Mouse (Mus musculus): ENCODE measurements at regions not wholly inside any gene's neighbourhood (a gene's known extent, or its start where the extent isn't known, plus 50 kb on each side); places are given as distances from the start of the nearest gene placed in this dataset.

DNA sequence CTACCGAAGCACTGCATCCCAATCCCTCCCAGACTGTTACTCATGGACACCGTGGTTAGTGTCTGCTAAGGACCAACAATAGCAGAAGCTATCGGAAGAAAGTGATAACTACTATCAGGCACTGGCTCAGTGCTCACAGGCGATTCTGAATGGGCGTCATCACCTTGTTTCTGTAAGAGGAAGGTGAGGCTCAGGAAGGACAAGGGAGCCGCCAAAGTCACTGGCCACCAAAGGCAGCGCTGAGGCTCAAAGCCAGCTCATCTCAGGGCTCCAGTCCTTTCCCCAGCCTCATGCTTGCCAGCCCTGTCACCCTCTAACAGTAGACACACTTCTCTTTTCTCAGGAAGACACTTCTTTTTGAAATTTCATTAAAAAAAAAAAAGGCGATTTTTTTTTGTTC lies 270.4 kb downstream of the Rngtt start:
- Histone ChIP-seq H3K36me3 (ENCODE audit: control insufficient read depth, insufficient read depth, low read length) (no peaks in the 10 kb centered on the region), H3K9me3 (ENCODE audit: control insufficient read depth, low read length) (peaks cover 6% of the 10 kb centered on the region; the same call in 1 of the 2 replicates), H3K4me3 (ENCODE audit: low read depth, low read length) (no peak overlapping the region), H3K27me3 (replicated peaks; ENCODE audit: control insufficient read depth, insufficient read depth, low read length) (no peaks in the 10 kb centered on the region), H3K27ac (replicated peaks; ENCODE audit: low read depth, low read length) (no peak overlapping the region), H3K9ac (ENCODE audit: low read depth, low read length) (no peak overlapping the region), H3K4me1 (ENCODE audit: control insufficient read depth, insufficient read depth, low read length) (no peaks in the 10 kb centered on the region), H3K4me2 (ENCODE audit: low read depth, low read length) (no peak overlapping the region)
- ATAC-seq (ENCODE audit: low read depth) = no peak
- DNase-seq (ENCODE audit: low spot score) = no peak
- 81% methylated on average over 8 of the region's 8 CpGs for WGBS

DNA sequence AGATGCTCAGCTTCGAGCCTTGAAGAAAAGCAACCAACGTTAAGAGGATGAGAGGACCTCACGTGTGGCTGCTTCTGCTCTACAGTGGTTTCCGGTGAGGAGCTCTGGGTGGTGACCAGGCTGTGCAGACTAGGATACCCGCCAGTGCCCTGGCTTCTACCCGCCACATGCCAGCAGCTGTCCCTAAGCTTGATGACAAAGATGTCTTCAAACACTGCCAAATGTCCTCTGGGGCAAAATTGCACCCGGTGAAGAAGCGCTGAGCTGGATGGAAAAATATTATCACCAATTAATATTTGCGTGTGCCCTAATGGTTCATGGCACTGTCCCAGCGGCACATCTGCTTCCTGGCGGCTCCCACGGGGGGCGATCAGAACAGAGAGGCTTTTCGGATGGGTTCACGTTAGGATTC lies 271.1 kb downstream of the Rngtt start:
- no peaks in the 10 kb centered on the region for H3K36me3 ChIP-seq (ENCODE audit: control insufficient read depth, insufficient read depth, low read length)
- no peaks in the 10 kb centered on the region for H3K27me3 ChIP-seq (replicated peaks; ENCODE audit: control insufficient read depth, insufficient read depth, low read length)
- no peak overlapping the region for H3K9ac ChIP-seq (ENCODE audit: low read depth, low read length)
- H3K27ac ChIP-seq (replicated peaks; ENCODE audit: low read depth, low read length) = no peak overlapping the region
- peaks cover 3% of the 10 kb centered on the region for H3K4me1 ChIP-seq (ENCODE audit: control insufficient read depth, insufficient read depth, low read length)
- 85% methylated on average over 15 of the region's 15 CpGs for WGBS
- H3K4me3 ChIP-seq (ENCODE audit: low read depth, low read length) = no peak overlapping the region
- ATAC-seq (ENCODE audit: low read depth) = no peak
- H3K4me2 ChIP-seq (ENCODE audit: low read depth, low read length) = no peak overlapping the region
- no peak for DNase-seq (ENCODE audit: low spot score)
- peaks cover 6% of the 10 kb centered on the region; the same call in 1 of the 2 replicates for H3K9me3 ChIP-seq (ENCODE audit: control insufficient read depth, low read length)

DNA sequence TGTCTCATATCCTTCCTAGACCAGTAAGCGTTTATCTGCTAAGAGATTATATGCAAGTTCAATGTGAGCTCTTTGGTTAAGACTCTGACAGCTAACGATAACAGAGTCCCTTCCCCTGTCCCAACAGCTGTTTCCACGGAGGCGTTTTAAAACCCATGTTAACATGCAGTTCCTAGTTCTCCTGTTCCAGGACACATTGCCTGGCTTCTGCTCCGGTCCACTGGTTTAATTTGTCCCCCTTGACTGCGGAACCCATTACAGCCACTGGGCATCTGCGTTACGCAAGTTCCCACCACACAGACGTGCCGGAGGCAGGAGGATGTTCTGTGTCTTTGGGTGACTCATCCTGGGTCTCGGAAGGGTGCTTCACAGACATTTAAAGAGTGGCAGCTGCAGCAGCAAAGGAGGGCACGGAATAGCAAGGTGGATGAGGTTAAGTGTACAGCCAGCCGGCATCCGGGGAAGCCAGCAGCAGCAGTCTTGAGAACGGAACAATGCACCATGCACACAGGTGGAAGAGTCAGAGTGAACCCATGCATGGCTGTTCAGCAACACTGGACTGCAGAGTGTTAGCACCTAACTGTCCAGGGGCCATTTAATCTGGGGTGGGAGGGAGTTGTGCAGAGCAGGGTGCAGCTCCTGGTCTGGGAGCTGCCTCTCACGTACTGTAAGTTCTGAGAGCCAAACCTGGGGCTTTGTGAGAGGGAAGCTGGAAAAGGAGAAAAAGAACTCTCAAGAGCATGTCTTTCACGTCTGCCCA lies 271.8 kb downstream of the Rngtt start:
- Histone ChIP-seq H3K4me3 (ENCODE audit: low read depth, low read length) (no peak overlapping the region), H3K27me3 (replicated peaks; ENCODE audit: control insufficient read depth, insufficient read depth, low read length) (no peaks in the 10 kb centered on the region), H3K9ac (ENCODE audit: low read depth, low read length) (no peak overlapping the region), H3K4me2 (ENCODE audit: low read depth, low read length) (no peak overlapping the region), H3K27ac (replicated peaks; ENCODE audit: low read depth, low read length) (no peak overlapping the region), H3K4me1 (ENCODE audit: control insufficient read depth, insufficient read depth, low read length) (peaks cover 8% of the 10 kb centered on the region), H3K36me3 (ENCODE audit: control insufficient read depth, insufficient read depth, low read length) (no peaks in the 10 kb centered on the region), H3K9me3 (ENCODE audit: control insufficient read depth, low read length) (peaks cover 6% of the 10 kb centered on the region; the same call in 1 of the 2 replicates)
- 78% methylated on average over 17 of the region's 17 CpGs for WGBS
- DNase-seq (ENCODE audit: low spot score) (no peak), ATAC-seq (ENCODE audit: low read depth) (no peak)

DNA sequence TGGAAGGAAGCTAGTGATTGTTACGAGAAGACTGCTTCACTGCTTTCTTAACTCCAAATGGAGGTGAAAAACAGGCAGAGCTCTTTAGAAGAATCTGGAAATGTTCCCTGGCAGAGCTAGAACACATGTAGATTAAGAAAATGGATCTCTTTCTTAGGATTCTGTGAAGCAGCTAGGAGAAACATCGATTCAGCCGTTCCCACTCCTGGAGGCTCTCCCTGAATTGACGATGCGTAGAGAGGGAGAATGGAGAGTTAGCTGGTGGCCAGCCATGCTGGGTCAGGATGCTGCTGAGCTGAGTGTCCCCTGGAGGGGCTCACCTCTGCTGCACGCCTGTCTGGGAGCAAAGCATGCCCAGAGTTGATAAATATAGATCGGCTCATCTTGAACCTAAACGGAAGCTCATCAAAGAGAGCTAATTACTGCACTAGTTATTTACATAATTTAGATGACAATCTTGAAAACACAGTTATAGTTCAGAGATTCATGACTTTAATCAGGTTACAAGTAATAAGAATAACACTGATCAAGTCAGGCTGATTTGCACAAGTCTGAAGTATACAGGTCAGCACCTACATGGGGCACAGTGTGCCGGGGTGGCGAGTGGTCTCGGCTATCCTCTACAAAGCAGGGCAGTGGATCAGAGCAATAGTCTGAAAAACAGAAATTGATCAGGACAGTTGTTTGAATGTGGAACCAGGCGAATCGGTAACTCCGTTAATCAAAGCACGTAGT lies 273.0 kb downstream of the Rngtt start:
- Histone ChIP-seq H3K27me3 (replicated peaks; ENCODE audit: control insufficient read depth, insufficient read depth, low read length) (no peaks in the 10 kb centered on the region), H3K4me3 (ENCODE audit: low read depth, low read length) (no peak overlapping the region), H3K4me2 (ENCODE audit: low read depth, low read length) (no peak overlapping the region), H3K4me1 (ENCODE audit: control insufficient read depth, insufficient read depth, low read length) (peaks cover 12% of the 10 kb centered on the region), H3K36me3 (ENCODE audit: control insufficient read depth, insufficient read depth, low read length) (no peaks in the 10 kb centered on the region), H3K9me3 (ENCODE audit: control insufficient read depth, low read length) (no peaks in the 10 kb centered on the region), H3K27ac (replicated peaks; ENCODE audit: low read depth, low read length) (no peak overlapping the region), H3K9ac (ENCODE audit: low read depth, low read length) (no peak overlapping the region)
- WGBS = 76% methylated on average over 15 of the region's 15 CpGs
- ATAC-seq (ENCODE audit: low read depth) (no peak), DNase-seq (ENCODE audit: low spot score) (no peak)

DNA sequence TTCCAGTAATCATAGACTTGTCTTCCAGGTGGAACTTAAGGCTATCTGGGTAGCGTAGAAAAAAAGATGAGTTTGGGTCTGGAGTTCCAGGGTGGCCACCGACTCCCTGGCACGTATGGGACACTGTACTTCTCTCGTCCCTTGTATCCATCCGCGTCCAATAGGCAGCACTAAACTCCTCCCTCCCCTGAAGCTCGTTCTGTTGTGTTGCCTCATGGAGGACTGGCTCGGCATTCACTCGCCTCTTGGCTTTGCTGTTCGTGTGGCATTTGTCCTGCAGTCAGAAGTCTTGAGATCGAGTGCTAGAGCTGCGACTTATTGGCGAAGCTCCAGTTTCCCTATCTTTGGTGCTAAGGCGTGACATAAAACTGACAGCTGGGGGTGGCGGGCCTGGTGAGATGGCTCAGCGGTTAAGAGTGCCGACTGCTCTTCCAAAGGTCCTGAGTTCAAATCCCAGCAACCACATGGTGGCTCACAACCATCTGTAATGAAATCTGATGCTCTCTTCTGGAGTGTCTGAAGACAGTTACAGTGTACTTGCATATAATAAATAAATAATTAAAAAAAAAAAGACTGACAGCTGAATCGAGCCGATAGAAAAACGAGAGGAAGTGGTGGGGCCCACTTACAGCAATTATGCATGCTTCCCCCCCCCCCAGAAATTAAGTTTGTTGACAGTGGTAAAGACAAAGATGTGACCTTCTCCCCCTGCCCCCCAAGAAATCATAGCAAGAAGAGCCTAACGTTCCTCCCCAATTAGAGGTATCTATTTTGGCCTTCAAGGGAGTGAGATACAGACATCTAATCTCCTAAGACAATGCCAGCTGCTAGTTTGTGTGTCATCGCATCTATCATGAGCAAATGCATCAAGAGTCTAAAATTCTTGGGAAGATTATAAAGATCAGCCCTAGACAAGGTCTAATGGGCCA lies 274.1 kb downstream of the Rngtt start:
- H3K9ac ChIP-seq (ENCODE audit: low read depth, low read length) = no peak overlapping the region
- DNase-seq (ENCODE audit: low spot score) (no peak), ATAC-seq (ENCODE audit: low read depth) (no peak)
- WGBS = 85% methylated on average over 22 of the region's 22 CpGs
- no peaks in the 10 kb centered on the region for H3K36me3 ChIP-seq (ENCODE audit: control insufficient read depth, insufficient read depth, low read length)
- H3K27me3 ChIP-seq (replicated peaks; ENCODE audit: control insufficient read depth, insufficient read depth, low read length) = no peaks in the 10 kb centered on the region
- no peaks in the 10 kb centered on the region for H3K9me3 ChIP-seq (ENCODE audit: control insufficient read depth, low read length)
- H3K4me1 ChIP-seq (ENCODE audit: control insufficient read depth, insufficient read depth, low read length) = peaks cover 12% of the 10 kb centered on the region
- H3K4me2 ChIP-seq (ENCODE audit: low read depth, low read length) = no peak overlapping the region
- H3K27ac ChIP-seq (replicated peaks; ENCODE audit: low read depth, low read length) = no peak overlapping the region
- H3K4me3 ChIP-seq (ENCODE audit: low read depth, low read length) = no peak overlapping the region

DNA sequence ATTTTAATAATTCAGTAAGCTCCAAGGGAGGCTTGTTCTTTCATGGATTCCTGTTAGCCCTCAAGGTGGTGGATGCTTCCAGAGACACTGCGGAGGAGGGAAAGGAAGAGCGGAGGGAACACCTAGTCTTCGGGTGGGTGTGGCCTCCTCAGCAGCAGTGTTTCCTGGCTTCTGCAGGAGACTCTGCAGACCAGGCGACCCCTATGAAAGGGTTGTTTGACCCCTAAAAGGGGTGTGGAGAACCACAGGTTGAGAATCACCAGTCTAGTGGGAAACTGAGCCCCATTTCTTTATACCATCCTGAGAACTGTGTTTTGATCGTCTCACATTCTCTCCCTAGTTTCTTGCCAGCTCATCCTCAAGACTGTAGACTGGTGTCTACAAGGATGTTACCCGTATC lies 275.7 kb downstream of the Rngtt start:
- Histone ChIP-seq H3K27me3 (replicated peaks; ENCODE audit: control insufficient read depth, insufficient read depth, low read length) (no peaks in the 10 kb centered on the region), H3K4me3 (ENCODE audit: low read depth, low read length) (no peak overlapping the region), H3K27ac (replicated peaks; ENCODE audit: low read depth, low read length) (no peak overlapping the region), H3K4me1 (ENCODE audit: control insufficient read depth, insufficient read depth, low read length) (peaks cover 12% of the 10 kb centered on the region), H3K9me3 (ENCODE audit: control insufficient read depth, low read length) (no peaks in the 10 kb centered on the region), H3K9ac (ENCODE audit: low read depth, low read length) (no peak overlapping the region), H3K4me2 (ENCODE audit: low read depth, low read length) (no peak overlapping the region), H3K36me3 (ENCODE audit: control insufficient read depth, insufficient read depth, low read length) (no peaks in the 10 kb centered on the region)
- DNase-seq (ENCODE audit: low spot score) (no peak), ATAC-seq (ENCODE audit: low read depth) (no peak)
- 85% methylated on average over 6 of the region's 6 CpGs for WGBS

DNA sequence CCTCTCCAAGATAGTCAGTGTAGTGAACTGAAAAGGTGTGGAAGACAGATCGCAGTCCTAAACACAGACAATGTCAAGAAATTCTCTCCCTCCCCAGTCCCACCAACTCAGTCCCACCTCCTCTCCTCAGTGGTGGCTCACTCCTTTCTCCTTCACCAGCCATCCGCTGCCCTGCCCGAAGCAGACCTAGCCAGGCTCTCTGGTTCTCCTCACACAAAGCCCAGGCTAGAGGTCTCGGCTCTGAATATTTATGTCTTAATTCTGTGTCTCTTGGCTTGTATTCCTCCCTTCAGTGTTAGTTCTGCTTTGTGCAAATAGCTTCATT lies 276.1 kb downstream of the Rngtt start:
- no peaks in the 10 kb centered on the region for H3K9me3 ChIP-seq (ENCODE audit: control insufficient read depth, low read length)
- ATAC-seq (ENCODE audit: low read depth) = no peak
- no peaks in the 10 kb centered on the region for H3K27me3 ChIP-seq (replicated peaks; ENCODE audit: control insufficient read depth, insufficient read depth, low read length)
- DNase-seq (ENCODE audit: low spot score) = no peak
- peaks cover 12% of the 10 kb centered on the region for H3K4me1 ChIP-seq (ENCODE audit: control insufficient read depth, insufficient read depth, low read length)
- H3K27ac ChIP-seq (replicated peaks; ENCODE audit: low read depth, low read length) = peak overlapping the region; percentile 49
- peak overlapping the region; percentile 22; the same call in 1 of the 2 replicates for H3K9ac ChIP-seq (ENCODE audit: low read depth, low read length)
- peak overlapping the region; percentile 53 for H3K4me2 ChIP-seq (ENCODE audit: low read depth, low read length)
- H3K36me3 ChIP-seq (ENCODE audit: control insufficient read depth, insufficient read depth, low read length) = no peaks in the 10 kb centered on the region
- 41% methylated on average over 4 of the region's 4 CpGs for WGBS
- H3K4me3 ChIP-seq (ENCODE audit: low read depth, low read length) = no peak overlapping the region

DNA sequence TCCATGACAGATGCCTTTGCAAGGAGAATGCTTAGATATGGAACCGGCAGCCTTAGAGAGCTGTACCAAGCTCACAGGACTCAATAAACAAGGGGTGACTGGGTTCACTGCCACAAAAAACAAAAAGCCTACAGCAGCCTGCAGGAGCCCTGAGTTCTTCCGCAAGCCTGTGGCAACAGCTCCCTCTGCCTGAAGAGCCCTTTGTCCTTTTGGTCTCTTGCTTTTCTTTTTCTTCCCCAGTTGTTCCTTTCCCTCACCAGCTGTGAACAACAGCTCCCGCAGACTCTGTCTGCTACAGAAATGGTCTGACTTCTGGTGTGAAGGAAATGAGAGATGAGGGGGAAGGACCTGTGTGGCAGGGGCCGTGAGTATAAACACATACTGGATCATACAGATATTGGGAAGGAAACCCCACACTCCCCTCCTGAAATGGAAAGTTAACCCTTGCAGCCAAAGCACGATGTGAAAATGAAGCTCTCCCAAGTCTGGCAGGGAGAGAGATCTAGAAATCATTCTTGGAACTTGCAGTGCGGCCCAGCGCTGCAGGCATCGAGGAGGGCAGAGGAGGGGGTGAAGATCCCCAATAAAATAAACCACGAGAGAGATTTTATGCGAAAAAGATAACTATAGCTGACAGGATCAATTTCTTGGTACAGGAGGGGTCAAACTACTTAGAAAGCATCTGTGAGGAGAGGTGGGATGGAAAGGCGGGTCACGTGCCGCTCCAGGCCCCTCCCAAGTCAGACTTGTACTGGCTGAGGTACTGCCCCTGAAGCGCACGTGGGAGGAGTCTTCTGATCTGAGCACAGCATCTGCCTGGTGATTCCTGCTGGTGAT lies 276.7 kb downstream of the Rngtt start:
- Histone ChIP-seq H3K4me1 (ENCODE audit: control insufficient read depth, insufficient read depth, low read length) (peaks cover 12% of the 10 kb centered on the region), H3K27ac (replicated peaks; ENCODE audit: low read depth, low read length) (peak overlapping the region; percentile 49), H3K27me3 (replicated peaks; ENCODE audit: control insufficient read depth, insufficient read depth, low read length) (no peaks in the 10 kb centered on the region), H3K4me3 (ENCODE audit: low read depth, low read length) (peak overlapping the region; percentile 26), H3K9me3 (ENCODE audit: control insufficient read depth, low read length) (0 out of 2 replicates have a peak, but pooled peaks cover under 1% of the 10 kb centered on the region), H3K4me2 (ENCODE audit: low read depth, low read length) (peak overlapping the region; percentile 53), H3K36me3 (ENCODE audit: control insufficient read depth, insufficient read depth, low read length) (no peaks in the 10 kb centered on the region), H3K9ac (ENCODE audit: low read depth, low read length) (peak overlapping the region; percentile 22)
- 4% methylated on average over 15 of the region's 15 CpGs for WGBS
- peak; percentile 84 for DNase-seq (ENCODE audit: low spot score)
- ATAC-seq (ENCODE audit: low read depth) = peak; percentile 90
